ENCODE assay signal across 14 mouse cellular contexts in genomic region chr12:17012067-17012899, GRCm38 (mm10). TPM values are rescaled to one million over a fixed set of nuclear protein-coding genes. Genes with fewer than 3 reads are reported as not detected.
A peak's percentile ranks its signal among the peaks of the same experiment; 100 is the strongest.
DNase-seq lines count a peak whose midpoint lies in the region; ATAC-seq lines count a peak whose summit lies in the region.
"Had no signal": no experiment of that assay in that cellular context is flagged by ENCODE, and none has a peak within 500 bp of the region (broad histone marks: within the 10 kb centered on the region; RNA-seq: fewer than 3 reads in every experiment).

No protein-coding gene starts in this region.

- DNase-seq in heart, embryonic 10.5 days (ENCODE audit: low spot score): no peak
- DNase-seq in heart, postnatal 14 days: no peak
- no peak for DNase-seq in liver, embryonic 13.5 days
- no peak for DNase-seq in liver, embryonic 11.5 days (ENCODE audit: low spot score)
- DNase-seq in Muller cell, postnatal 12 days (ENCODE audit: inconsistent ontology term): peak; percentile 21
- no peak for DNase-seq in adrenal gland, postnatal 25 days
- DNase-seq in adrenal gland, adult (ENCODE audit: inconsistent age in 2 of 2, low spot score in 1 of 2): no peak

- H3K4me1 ChIP-seq in heart, embryonic 10.5 days: peaks cover 11% of the 10 kb centered on the region
- H3K4me1 ChIP-seq in liver, embryonic 13.5 days (replicated peaks): peaks cover 7% of the 10 kb centered on the region
- 0 out of 2 replicates have a peak, but pooled peaks cover 6% of the 10 kb centered on the region for H3K4me1 ChIP-seq in liver, embryonic 11.5 days (replicated peaks; ENCODE audit: control insufficient read depth, insufficient read depth, low read length)
- peaks cover 5% of the 10 kb centered on the region for H3K4me1 ChIP-seq in hindbrain, embryonic 13.5 days (replicated peaks)

- 0 out of 2 replicates have a peak overlapping the region, but pooled peaks have one; percentile 6 for H3K27ac ChIP-seq in heart, embryonic 10.5 days
- no peak overlapping the region for H3K27ac ChIP-seq in liver, embryonic 13.5 days
- H3K27ac ChIP-seq in liver, embryonic 11.5 days (ENCODE audit: low read depth, low read length): no peak overlapping the region
- no peak overlapping the region for H3K27ac ChIP-seq in hindbrain, embryonic 13.5 days
- H3K27ac ChIP-seq: macrophage had no signal

- no peaks in the 10 kb centered on the region for H3K9me3 ChIP-seq in heart, embryonic 10.5 days
- no peaks in the 10 kb centered on the region for H3K9me3 ChIP-seq in liver, embryonic 13.5 days (replicated peaks)
- H3K9me3 ChIP-seq in liver, embryonic 11.5 days (ENCODE audit: control insufficient read depth, low read length): no peaks in the 10 kb centered on the region
- no peaks in the 10 kb centered on the region for H3K9me3 ChIP-seq in hindbrain, embryonic 13.5 days

- no peak overlapping the region for H3K9ac ChIP-seq in liver, embryonic 13.5 days
- no peak overlapping the region for H3K9ac ChIP-seq in liver, embryonic 11.5 days (ENCODE audit: low read depth, low read length)
- H3K9ac ChIP-seq in hindbrain, embryonic 13.5 days: no peak overlapping the region

- peaks cover 8% of the 10 kb centered on the region; the same call in 1 of the 2 replicates for H3K27me3 ChIP-seq in heart, embryonic 10.5 days (ENCODE audit: insufficient read depth, poor library complexity, severe bottlenecking)
- H3K27me3 ChIP-seq in liver, embryonic 13.5 days: no peaks in the 10 kb centered on the region
- no peaks in the 10 kb centered on the region for H3K27me3 ChIP-seq in liver, embryonic 11.5 days (replicated peaks; ENCODE audit: control insufficient read depth, insufficient read depth, low read length)
- H3K27me3 ChIP-seq in hindbrain, embryonic 13.5 days: peaks cover 10% of the 10 kb centered on the region

- H3K4me2 ChIP-seq in liver, embryonic 13.5 days: no peak overlapping the region
- no peak overlapping the region for H3K4me2 ChIP-seq in liver, embryonic 11.5 days
- no peak overlapping the region for H3K4me2 ChIP-seq in hindbrain, embryonic 13.5 days

- intact Hi-C loops in heart, postnatal 14 days (cut with DNase I): loop anchor here (5.0 kb wide), 1 partner anchor 295 kb away; no protein-coding TSS in a partner anchor

- WGBS in heart, embryonic 10.5 days: 63% methylated on average over 2 of the region's 2 CpGs
- WGBS in liver, embryonic 13.5 days (ENCODE audit: insufficient replicate concordance): 45% methylated on average over 2 of the region's 2 CpGs
- WGBS in liver, embryonic 11.5 days: 70% methylated on average over 2 of the region's 2 CpGs
- WGBS in hindbrain, embryonic 13.5 days: 85% methylated on average over 2 of the region's 2 CpGs

- no peak overlapping the region for H3K4me3 ChIP-seq in heart, embryonic 10.5 days
- no peak overlapping the region for H3K4me3 ChIP-seq in liver, embryonic 13.5 days (replicated peaks)
- no peak overlapping the region for H3K4me3 ChIP-seq in liver, embryonic 11.5 days (ENCODE audit: low read depth, low read length)
- H3K4me3 ChIP-seq in hindbrain, embryonic 13.5 days: no peak overlapping the region
- H3K4me3 ChIP-seq: myocyte had no signal

- ATAC-seq in liver, embryonic 13.5 days (ENCODE audit: low read depth): 0 out of 2 replicates have a peak, but pooled peaks have one; percentile 3
- ATAC-seq in liver, embryonic 11.5 days (replicated peaks; ENCODE audit: low FRiP score): no peak
- peak; percentile 48; the same call in 1 of the 2 replicates for ATAC-seq in hindbrain, embryonic 13.5 days (ENCODE audit: low FRiP score)

- no peaks in the 10 kb centered on the region for H3K36me3 ChIP-seq in heart, embryonic 10.5 days
- H3K36me3 ChIP-seq in liver, embryonic 13.5 days: no peaks in the 10 kb centered on the region
- no peaks in the 10 kb centered on the region for H3K36me3 ChIP-seq in liver, embryonic 11.5 days (ENCODE audit: control insufficient read depth, insufficient read depth, low read length)
- no peaks in the 10 kb centered on the region for H3K36me3 ChIP-seq in hindbrain, embryonic 13.5 days

RNA-seq across cellular contexts. Expression of gene 2410004P03Rik, which starts 0.8 kb away (rescaled TPM):
- 0.18 and 0.19 TPM in 2 replicates for polyA plus RNA-seq in heart, embryonic 10.5 days (2016; fragmentation: Nextera tagmentation; extraction: Ambion mirVana)
- under 1 TPM in 1 of 2 experiments, not detected in 1; 0.50 TPM for total RNA-seq in heart, postnatal 14 days (2021)
- polyA plus RNA-seq in liver, embryonic 13.5 days (2015; fragmentation: Nextera tagmentation; extraction: Ambion mirVana): 0.14 and 0.16 TPM in 2 replicates
- polyA plus RNA-seq in liver, embryonic 11.5 days (2014; fragmentation: Nextera tagmentation; extraction: Ambion mirVana): 0.11 and 0.40 TPM in 2 replicates
- 3.0 and 4.8 TPM in 2 replicates for polyA plus RNA-seq in hindbrain, embryonic 13.5 days (2015; fragmentation: Nextera tagmentation; extraction: Ambion mirVana)
- total RNA-seq in adrenal gland, postnatal 25 days (2021): not detected in 2 replicates
- total RNA-seq: adrenal gland, postnatal 36 days; gastrocnemius, postnatal 25 days; liver, adult 2 months had no signal
- polyA plus RNA-seq: heart, embryonic 14.5 days; liver, adult 2 months had no signal

RNA-seq across cellular contexts. Expression of gene Pqlc3, which starts 12.1 kb away (rescaled TPM):
- 4.1 and 4.4 TPM in 2 replicates for polyA plus RNA-seq in heart, embryonic 10.5 days (2016; fragmentation: Nextera tagmentation; extraction: Ambion mirVana)
- 1 to 10 TPM; 2.9 to 3.3 TPM for total RNA-seq in heart, postnatal 14 days (2021)
- 5.5 and 5.7 TPM in 2 replicates for polyA plus RNA-seq in liver, embryonic 13.5 days (2015; fragmentation: Nextera tagmentation; extraction: Ambion mirVana)
- polyA plus RNA-seq in liver, embryonic 11.5 days (2014; fragmentation: Nextera tagmentation; extraction: Ambion mirVana): 4.6 and 5.1 TPM in 2 replicates
- 1.4 and 2.3 TPM in 2 replicates for polyA plus RNA-seq in hindbrain, embryonic 13.5 days (2015; fragmentation: Nextera tagmentation; extraction: Ambion mirVana)
- 11.6 and 13.5 TPM in 2 replicates for total RNA-seq in adrenal gland, postnatal 25 days (2021)
